Mouse (Mus musculus) lung, postnatal 25 days (tissue): ENCODE measurements at regions not wholly inside any gene's neighbourhood (a gene's known extent, or its start where the extent isn't known, plus 50 kb on each side); places are given as distances from the start of the nearest gene placed in this dataset.

Experiments
- DNase-seq: peaks from one replicate; pipeline ENCODE4 v3.0.0; 2022; ENCODE audit warnings: low spot score

DNA sequence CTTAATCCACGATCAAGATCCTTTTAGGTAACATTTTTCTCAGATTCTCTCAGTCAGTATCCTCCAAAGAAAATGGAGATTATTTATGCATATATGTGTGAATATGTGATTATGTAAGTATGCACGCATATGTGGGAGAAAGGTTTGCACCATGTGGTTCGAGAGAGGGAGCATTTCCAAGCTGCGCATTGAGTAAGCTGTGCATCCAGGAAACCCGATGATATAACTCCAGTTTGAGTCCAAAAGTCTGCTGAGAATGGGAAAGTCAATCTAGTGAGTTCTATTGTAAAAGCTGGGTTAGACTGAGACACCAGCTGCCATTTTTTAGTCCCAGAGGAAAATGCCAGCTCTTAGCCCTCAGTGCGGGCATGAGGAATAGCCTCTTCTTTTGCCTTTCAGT is 89.9 kb upstream of the Krr1 start:
- DNase-seq: no peak

- DNase-seq: no peak
Measured at GRCm38 (mm10) chr10:111884701-111885100, 87.8 kb upstream of the Krr1 start.

- DNase-seq: no peak
Measured at GRCm38 (mm10) chr10:111889111-111889510, 83.4 kb upstream of the Krr1 start.

- DNase-seq: peak; percentile 18
Measured at GRCm38 (mm10) chr10:111893489-111893888, 79.0 kb upstream of the Krr1 start.

DNA sequence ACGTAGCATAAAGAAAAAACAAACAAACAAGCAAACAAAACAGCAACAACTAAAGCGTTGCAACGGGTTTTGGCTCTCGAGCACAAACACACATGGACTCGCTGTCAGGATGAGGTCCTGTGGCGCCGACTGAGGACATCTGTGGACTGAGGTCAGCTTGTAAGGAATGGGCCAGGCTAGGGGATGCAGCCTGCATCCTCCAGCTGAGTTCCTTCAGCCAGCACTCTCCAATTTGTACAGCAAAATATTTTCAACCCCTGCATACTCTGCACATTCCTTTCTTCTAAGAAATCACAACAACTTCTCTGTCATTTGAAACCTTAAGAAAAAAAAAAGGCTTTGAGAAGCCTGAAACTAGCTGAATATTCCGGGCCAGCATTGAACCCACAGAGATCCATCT is 78.5 kb upstream of the Krr1 start:
- DNase-seq: peak; percentile 76

GRCm38 (mm10) chr10:111897361-111897760 is 75.1 kb upstream of the Krr1 start:
- DNase-seq: no peak

DNA sequence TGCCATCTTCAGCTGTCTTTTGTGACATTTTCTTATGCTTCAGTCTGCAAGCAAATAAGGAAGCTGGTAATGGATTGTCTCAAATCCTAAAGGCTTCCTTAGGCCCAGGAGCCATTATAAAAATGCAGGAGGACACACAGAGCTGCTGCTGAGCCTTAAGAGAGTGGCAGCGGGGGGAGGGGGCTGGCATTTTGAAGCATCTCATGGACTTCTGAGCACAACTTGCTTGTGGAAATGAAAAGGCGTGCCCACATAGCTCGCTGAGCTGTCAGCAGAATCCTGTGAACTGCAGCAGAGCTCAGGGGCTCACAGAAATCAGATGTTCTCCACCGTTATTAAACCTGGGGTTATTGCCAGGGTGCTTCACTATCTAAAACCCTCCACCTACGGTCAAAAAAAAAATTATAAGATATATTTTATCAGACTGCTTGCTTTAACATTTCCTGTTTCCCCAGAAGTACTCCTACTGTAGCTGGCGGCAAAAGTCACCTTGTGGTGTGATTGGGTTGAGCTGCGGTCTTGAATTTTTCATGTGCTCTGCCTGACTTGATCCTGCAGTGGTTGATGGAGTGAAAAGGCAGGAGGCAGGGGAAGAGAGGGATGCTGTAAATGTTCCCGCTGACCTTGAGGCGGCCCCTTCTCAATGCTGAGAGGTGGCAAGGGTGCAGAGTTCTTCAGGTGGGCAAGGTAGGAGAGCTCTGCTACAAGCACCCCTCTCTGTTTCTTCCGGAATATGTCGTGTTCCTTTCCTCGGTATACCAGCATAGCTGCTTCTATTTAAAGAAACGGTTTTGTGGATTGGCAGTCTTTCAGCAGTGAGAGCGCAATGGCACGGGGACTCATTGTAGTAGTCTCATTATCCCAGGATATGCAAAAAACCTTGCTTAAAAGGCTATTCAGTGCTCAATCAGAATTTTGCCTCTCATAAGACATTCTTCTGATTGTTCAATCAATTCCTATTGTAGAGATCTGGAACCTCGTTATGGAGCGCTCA is 71.4 kb upstream of the Krr1 start:
- DNase-seq: no peak

DNA sequence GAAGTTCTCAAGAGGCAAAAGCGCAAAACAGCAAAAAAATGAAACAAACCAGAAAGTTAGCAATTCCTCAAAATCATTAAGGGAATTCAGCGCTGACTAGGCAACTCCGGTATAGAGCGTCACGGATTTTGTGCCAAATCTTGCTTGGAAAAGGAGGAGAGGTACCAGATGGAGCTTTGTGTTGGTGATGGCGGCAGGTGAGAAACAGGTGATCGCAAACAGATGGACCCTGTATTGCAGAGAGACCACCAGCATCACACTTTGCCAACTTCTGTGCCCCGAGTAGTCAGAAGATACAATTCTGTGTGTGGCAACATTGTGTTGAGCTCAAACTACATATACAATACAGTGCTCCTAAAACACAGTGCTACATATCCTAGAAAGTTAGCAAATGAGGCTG is 68.5 kb upstream of the Krr1 start:
- no peak for DNase-seq

DNA sequence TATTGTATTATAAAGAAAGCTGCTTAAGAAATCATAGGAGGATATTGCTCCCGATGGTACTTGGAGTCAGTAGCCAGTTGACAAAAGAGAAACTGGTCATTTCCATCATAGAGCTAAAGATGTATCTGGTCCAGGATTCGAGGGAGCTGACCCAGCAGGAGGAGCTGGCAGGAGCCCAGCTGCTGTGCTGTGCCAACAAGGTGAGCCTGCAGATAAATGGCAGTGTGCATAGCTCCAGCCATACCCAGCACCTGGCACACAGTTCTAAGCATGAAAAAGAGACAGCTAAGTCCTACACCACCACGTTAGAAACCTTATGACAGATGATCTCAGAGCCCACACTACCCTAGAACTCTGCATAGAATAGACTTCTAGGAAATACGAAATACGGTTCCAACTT is 64.6 kb upstream of the Krr1 start:
- no peak for DNase-seq

- DNase-seq: no peak
Measured at GRCm38 (mm10) chr10:111912561-111912960, 59.9 kb upstream of the Krr1 start.

DNA sequence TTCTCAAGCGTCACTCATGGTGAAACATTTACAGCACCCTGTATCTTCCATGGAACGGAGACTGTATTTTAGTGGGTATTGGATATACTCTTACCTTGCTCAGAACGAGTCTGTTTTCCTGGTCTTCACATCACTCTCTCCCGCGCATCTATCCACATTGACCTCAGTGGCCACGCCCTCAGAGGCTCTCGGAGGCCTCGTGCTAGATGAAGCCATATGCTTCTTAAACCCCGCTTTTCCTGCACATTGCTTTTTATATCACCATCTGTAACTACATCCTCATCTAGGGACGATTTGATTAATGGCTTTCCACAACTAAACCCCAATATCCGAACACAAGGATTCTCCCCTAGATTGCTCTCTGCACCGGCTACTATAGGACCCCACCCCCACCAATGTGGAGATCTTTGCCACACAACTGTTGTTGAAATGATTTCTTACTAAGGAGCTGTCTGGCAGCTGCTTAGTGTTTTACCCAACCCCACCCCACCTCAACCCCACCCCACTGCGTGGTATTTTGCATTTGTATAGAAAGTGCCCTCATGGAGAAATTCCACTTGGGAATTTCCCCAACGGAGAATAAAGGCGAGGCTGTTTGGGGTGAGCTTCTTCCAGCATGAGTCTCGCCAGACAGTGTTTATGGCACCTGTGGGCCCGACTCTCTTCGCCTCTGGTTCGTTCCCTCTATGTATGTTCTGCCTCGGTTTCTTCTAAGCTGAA is 59.2 kb upstream of the Krr1 start:
- DNase-seq: no peak

GRCm38 (mm10) chr10:111914231-111914630 is 58.2 kb upstream of the Krr1 start:
- no peak for DNase-seq

- DNase-seq: no peak
Measured at GRCm38 (mm10) chr10:111918071-111918507, 54.4 kb upstream of the Krr1 start.

- DNase-seq: no peak
Measured at GRCm38 (mm10) chr10:111919475-111919874, 53.0 kb upstream of the Krr1 start.

- DNase-seq: peak; percentile 28
Measured at GRCm38 (mm10) chr10:111921492-111921891, 51.0 kb upstream of the Krr1 start.
